Mouse (Mus musculus) ES-E14 (cell line): ENCODE results near the gene Top3a.

Experiments
- CHD2 ChIP-seq: IDR thresholded peaks from 2 replicates; pipeline ENCODE4 v1.6.1; 2014; ENCODE audit warnings: mild to moderate bottlenecking, low read depth, low read length, inconsistent platforms
- HCFC1 ChIP-seq: IDR thresholded peaks from 2 replicates; pipeline ENCODE4 v1.6.1; 2012; ENCODE audit warnings: low read length, inconsistent platforms, borderline replicate concordance; ENCODE audit not compliant: insufficient read depth
- MAFK ChIP-seq: IDR thresholded peaks from 2 replicates; pipeline ENCODE4 v1.6.1; 2014; ENCODE audit warnings: mild to moderate bottlenecking, low read depth, low read length, inconsistent platforms; ENCODE audit not compliant: insufficient read depth
- ZC3H11A ChIP-seq: IDR thresholded peaks from 2 replicates; pipeline ENCODE4 v1.6.1; 2012; ENCODE audit warnings: low read depth, mild to moderate bottlenecking, inconsistent platforms, low read length, borderline replicate concordance

GRCm38 (mm10) chr11:60770776-60771175 is 6.4 kb downstream of the Top3a start:
- TF ChIP-seq CHD2 (no peak), MAFK (no peak), ZC3H11A (no peak), HCFC1 (no peak)
